Mouse (Mus musculus): ENCODE results near the gene Pah.

Pah gene

DNA sequence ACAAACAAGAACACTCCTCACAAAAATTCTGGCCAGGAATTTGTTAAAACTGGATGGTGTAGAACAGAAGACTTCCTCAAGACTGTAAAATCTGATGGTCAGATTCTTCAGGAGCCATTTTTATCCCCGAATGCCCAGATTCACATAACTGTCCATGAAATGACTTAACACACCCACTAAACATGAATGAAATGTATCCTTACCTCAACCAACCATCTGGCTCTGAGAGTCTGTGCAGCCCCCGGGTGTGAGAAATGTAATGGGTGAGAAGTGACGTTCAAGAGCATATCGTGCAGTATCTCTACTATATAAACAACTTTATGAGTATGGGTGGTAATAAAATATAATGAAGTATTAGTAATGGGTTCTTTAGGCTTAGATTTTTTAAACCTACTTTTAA lies 13.0 kb upstream of the Pah start:
- DNase-seq = no peak

DNA sequence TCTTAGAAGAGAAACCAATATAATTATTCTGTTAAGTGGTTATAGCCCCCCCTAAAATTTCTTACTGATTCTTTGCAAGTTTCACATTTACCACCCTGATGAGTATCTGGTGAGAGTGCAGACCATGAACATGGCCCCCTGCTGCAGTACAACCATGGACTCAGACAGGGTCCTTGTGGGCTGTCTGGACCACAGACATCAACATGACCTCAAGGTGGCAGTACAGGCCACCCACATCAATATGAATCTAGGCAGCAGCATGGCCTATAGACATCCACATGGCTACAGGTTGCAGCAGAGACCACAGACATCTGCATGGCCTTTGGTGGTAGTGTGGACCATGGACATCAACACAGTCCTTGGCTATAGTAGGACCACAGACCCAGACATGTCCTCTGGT lies 8.5 kb upstream of the Pah start:
- DNase-seq = peak; percentile 43

DNA sequence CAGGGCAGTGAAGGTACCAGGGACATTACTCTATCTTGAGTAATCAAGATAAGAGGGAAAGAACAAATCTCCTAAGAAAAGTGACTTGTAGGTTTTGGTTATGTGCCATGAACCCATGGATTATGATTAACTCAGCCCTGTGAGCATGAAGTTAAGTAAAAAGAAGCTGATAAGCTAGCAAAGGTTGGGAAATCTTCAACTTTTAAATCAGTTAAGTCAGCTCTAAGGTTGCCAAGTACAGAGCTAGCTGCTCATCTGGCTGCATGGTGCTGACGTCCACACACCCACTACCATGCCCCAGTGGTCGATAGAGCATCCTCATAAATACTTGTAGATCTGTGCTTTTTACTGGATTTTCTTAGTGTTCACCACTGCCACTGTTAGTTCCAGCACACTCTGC lies 3.0 kb upstream of the Pah start:
- DNase-seq = peak; percentile 45

DNA sequence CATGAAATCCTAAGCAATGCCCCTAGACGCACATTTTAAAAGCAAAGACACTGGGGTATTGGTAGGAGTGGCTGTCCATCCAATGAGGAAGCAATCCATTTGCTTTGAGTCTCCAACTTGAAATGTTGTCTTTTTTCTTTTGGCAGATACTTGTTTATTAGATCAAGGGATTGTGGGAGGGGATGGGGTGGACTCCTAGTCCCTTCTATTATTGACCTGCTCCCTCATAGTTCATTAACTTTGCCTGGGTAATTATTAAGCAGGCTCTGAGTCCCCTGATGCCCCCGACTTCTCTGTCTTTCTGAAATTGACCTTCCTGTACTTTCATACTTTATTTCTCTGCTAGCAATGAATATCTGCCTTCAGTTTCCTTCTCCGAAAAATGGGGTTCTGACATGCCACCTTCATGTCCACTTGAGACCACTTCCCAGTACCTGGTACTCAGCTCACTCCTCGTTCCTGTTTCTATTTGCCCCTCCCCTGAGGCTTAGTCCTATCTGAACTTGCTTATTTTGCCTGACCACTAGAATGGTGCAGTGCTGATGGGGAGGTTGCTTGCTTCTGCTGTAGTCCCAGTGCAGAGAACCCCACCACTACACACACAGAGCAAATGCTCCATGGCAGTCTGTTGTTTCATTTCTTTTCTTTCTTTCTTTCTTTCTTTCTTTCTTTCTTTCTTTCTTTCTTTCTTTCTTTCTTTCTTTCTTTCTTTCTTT lies 1.0 kb upstream of the Pah start:
- DNase-seq = peak; percentile 72

DNA sequence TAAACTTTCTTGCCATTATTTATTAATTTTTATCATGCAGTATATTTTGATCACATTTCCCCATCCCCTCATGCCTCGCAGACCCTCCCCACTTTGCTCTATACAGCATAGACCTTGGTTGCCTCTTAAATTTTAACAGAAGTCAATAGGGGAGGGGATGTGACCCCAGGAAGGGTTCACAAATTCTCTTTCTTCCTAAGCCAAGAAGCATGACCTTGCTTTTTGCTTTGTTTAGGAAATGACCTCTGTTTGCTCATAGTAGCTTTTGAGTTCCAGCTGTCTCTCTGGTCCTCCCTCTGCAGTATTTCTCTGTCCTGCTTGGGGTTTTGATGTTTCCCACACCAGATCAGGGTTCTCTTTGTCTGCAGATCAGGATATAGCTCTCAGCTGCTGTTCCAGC lies 12.6 kb downstream of the Pah start:
- DNase-seq = no peak

DNA sequence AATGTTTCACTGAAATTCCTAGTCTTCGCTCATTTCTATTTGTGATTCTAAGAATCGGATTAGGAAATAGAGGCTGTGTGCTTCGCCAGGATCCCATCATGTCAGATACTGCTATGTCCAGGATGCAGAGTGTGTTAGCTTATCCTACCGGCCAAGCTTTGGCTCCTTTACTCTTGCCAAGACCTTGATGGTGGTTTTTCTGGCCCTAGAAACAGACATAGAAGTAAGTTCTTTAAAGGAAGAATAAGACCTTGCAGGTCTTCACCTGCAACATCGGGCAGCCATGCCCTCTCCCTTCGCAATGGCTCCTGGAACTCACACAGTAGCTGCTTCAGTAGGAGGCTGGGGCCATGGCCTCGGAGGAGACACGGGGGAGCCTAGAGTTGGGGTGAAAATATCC lies 24.2 kb downstream of the Pah start:
- DNase-seq = no peak

DNA sequence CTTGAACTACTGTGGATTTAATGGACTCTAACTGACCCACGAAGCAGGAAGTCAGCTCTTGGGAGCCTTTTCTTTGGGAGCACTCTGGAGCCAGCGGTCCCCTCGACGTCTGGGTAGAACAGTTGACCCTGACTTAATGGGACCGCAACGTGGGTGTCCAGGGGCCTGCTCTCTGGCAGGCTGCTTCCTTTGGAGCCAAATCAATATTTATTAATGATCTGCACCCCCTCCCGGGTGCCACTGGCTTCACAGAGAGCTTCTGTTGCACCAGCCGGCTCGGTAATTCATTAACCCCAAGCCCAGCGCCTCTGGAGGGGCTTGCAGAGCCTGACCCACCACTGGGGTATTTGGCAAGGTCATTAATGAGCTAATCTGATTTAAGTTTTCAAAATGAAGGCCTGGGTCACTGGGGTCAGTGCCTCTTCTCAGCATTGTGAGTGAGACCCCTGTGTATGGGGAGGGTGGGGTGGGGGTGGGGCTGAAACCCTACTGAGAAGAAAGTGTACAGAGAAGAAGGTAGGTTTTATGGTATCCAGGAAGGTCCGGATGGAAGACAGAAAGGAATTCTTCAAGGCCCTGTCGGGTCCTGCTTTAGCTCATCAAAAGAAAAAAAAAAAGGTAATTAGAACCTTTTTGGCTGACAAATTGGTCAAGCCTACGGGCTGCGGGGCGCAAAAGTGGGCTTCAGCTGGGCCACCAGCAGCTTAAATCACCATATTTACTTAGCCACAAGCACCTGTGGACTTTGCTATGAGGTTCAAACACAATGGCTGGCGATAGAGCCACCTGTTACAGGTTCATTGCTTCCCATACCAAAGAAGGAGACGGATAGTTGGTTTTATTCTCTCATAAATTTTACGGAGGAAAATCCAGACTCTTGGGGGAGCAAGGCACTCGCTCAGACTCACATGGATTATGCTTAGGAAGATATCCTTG lies 25.0 kb downstream of the Pah start:
- DNase-seq = no peak

DNA sequence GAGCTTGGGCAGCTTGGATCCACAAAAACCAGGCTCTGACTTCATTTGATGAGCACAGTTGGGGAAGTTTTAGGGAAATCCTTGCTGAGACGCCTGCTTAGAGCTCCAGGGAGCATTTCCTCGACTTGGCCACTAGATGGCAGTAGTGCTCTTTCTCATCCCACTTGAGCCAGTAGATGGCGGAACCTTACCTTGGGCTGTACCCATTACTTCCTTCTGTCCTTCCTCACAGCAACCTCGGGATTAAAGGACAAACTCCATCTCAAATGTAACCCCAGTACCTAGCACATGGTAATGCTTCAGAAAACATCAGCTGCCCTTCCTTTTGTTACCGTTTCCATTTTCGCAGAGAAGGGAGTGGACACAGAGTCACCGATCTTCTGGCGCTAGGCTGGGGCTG lies 31.1 kb downstream of the Pah start:
- peak; percentile 32 for DNase-seq

DNA sequence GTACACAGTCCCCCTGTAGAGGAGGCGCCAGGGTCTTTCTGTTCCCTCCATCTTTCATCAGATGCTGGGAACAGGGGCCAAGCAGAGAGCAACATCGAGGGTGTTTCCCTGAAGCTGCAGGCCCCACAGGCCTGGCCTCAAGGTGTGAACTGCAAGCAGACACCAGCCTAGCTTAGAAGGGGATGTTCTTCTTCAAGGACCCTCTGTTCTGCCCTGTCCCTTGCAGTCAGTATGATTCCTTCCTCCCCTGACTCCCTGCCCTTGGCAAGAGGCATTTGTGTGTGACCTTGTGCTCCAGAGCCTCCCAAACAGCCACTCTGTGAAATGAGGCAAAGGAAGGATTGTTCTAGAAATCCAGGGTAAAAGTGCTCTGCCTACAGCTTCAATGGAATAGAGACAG lies 34.8 kb downstream of the Pah start:
- DNase-seq = no peak

DNA sequence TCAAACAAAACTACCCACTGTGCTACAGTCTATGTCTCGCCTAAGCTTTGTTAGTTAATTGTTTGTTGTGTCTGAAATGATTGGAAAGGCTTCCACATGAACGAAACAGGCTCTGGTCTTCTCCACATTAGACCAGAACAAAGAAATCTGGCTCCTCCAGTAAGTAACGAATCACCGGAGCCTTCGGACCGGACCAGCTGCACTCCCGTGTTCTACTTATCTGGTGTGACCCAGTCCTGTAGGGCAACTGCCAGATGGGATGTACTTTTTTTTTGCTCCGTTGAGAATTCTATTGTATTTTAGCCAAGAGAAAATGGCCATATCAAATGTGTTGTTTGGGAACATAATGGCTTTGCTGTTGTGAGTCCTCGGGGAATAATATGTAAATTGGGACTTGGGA lies 42.2 kb downstream of the Pah start:
- DNase-seq = no peak

DNA sequence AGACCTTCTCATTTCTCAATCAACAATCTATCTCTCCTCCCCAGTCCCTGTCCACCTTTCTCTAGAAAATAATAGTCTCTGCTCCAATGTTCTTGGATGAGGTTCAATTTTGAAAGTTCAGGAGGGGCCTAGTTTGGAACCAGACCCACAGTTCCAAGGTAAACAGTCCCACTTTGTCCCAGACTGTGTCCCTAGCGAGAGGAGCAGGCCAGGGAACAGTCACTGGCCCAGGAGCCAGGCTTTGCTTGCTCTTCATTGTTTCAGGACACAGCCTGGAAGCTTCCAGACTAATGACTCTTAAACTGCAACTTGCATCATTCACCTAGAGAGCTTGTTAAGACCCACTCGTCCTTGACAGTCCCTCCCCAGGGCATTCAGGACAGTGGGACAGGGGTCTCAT lies 44.1 kb downstream of the Pah start:
- DNase-seq = no peak

DNA sequence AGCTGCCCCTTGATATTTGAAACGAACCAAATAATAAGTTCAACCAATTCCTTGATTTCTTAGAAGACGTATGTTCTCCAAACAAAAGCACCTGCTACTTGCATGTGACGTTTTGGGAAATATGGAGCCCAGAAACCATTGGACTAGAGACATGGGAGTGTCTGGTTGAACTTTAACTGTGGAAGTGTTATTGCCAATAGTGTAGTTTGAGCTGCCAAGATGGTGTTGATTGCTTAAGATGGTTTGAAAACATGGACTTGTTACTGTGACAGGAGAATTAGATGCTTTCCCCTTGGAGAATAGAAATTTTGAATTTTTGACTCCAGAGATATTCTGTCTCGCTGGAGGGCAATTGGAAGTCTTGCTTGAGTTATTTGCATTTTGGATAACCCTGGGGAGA lies 50.9 kb downstream of the Pah start:
- peak; percentile 56 for DNase-seq

DNA sequence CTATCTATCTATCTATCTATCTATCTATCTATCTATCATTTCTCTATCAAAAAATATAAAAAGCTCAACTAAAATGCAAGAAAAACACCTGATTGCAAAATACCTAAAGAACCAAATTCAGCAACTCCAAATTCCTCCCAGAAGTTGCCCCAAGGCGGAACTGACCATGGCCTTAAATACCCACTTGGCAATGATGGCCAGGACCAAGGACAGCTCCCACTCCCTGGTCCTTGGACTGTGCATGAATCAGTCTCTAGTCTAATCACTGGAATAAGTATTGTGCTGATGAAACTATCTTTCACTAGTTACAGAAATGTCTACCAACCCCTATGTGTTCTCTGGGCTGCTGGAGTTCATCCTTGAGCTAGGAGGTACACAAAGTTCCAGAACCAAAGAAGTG lies 65.1 kb downstream of the Pah start:
- peak; percentile 21 for DNase-seq

DNA sequence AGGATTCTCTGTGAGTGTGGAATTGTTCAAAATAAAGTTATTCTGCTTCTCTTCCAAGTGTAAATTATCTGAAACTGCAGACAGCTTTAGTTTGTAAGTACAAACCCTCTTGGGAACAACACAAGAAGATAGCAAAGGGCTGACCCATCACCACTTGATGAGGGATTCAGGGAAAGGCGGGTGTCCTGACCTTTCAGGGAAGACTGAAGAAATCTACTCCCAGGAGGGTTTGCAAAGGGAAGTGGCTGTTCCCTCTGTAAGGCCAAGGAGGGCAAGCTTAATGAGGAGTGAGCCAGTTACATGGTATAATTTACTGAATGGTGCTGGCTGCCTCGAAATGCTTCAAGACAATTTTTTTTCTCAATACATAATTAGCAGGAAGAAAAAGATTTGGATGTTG lies 72.3 kb downstream of the Pah start:
- DNase-seq = no peak

DNA sequence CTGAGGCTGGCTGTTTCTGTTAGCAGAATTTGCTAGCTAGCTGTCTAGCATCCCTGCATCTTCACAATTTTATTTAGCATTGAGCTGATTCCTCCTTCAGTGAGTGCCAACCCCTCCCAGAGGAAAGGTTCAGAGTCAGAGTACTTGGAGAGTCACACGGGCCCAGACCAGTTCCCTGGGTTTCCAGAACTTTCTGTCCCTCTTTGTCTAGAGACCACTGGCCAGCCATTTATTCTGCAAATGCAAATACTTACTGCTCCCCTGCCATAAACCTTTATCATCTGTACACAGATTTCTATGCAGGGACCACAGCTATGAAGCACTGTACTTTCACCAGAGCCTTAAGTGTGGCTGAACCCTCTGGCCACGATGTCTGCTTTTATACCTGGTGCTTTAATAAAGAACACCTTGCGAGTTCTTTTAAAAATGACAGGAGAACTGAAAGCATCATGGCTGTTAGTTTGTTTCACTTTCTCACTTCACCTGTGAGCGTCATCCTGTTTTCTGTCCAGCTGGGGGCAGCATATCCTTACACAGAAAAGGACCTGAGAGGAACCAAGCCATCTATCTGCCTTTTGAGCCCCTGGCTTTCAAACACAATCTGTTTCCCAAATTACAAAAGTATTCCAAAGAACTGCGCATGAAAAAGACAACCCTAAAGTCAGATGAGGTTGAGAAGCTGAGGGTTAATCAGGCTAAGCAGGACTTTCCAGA lies 74.9 kb downstream of the Pah start:
- DNase-seq = peak; percentile 13

DNA sequence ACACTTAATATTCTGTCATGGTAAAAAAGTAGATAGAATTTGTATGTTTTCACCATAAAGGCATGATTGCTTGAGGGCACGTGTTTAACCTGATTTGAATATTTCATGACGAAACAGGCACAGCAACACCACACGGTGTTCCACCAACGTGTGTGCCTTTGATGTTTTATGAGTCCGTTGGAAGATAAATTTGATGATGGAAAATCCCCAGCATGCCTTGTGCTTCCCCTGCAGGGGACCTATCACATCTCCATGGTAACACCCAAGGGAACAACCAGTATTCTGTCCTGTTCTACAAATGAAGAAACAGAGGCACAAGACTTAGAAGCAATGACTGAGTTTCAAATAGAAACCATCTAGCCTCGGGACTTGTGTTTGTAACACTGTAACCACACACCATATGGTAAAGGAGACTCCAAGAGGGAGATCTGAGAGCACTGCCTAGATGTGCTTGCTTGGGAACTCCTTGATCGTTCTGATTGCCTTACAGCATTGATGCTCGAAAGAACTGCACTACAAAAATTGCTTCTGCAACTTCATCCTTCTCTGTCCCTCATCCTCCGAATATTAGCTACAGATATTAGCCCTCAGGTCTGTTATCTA lies 75.6 kb downstream of the Pah start:
- DNase-seq = no peak

DNA sequence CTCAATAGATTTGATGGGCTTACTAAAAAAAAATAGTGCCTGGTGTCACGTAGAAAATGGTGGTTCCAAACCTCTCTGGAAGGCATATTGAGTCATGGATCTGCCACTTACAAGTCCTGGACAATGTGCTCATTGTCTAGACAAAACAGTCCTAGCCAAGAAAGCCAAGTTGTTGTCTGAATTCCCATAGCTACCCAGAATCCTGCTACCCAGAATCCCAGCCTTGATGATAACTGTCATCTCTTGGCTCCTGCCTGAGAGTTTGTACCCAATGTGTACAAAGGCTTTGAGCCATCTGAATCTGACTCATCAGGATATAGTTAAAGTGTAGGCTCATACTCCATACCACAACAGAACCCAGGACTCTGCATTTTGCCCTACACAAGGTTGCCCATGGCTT lies 80.6 kb downstream of the Pah start:
- DNase-seq = no peak

DNA sequence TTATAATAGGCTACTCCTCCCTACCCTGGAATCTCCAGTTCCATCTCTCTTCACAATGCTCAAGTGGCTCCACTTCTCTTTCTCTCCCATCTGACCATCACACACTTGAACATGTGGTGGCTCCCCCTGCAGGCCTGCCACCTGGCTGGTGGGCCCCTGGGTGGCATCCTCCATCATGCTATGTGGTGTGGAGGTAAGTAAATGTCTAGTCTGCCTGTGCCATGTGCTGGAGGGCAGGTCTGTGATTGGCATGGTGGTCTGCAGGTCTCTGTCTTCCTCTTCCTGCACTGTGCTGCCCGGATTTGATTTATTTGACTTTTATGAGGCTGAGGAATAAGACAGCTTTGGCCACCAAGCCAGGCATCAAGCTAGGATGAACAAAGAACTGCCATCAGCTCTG lies 103.6 kb downstream of the Pah start:
- DNase-seq = no peak
